Mouse (Mus musculus) kidney, embryonic 14.5 days (tissue): ENCODE results near the gene Myo5c. TPM values are rescaled to one million over a fixed set of nuclear protein-coding genes. Genes with fewer than 3 reads are reported as not detected.
"Not testable (repeated sequence)": the region's sequence is repeated elsewhere in the genome, so short reads cannot be mapped to it uniquely, and the experiment has no call there.

ENCODE experiments used
- ATAC-seq: fragments of 200-750 bp; cut with Nextera tagmentation; 2 replicates; pipeline ENCODE4 v1.8.0; 2017; ENCODE audit warnings: moderate number of reproducible peaks, mild to moderate bottlenecking, moderate TSS enrichment, moderate library complexity; ENCODE audit not compliant: low FRiP score, low TSS enrichment
- H3K27ac ChIP-seq: fragments of 300-500 bp; sonication (generic); 2 replicates; pipeline ENCODE4 v1.5.1; 2014; ENCODE audit warnings: low read depth, mild to moderate bottlenecking, low read length, moderate library complexity, mixed read lengths
- H3K27me3 ChIP-seq: fragments of 300-500 bp; sonication (generic); 2 replicates; pipeline ENCODE4 v1.6.1; 2014; ENCODE audit warnings: mild to moderate bottlenecking, low read length; ENCODE audit not compliant: control insufficient read depth, insufficient read depth
- H3K36me3 ChIP-seq: fragments of 300-500 bp; sonication (generic); 2 replicates; pipeline ENCODE4 v1.6.1; 2014; ENCODE audit warnings: low read length, mixed read lengths; ENCODE audit not compliant: control insufficient read depth, insufficient read depth
- H3K4me1 ChIP-seq: fragments of 300-500 bp; sonication (generic); 2 replicates; pipeline ENCODE4 v1.6.1; 2014; ENCODE audit warnings: low read length, mixed read lengths; ENCODE audit not compliant: control insufficient read depth, insufficient read depth
- H3K4me2 ChIP-seq: fragments of 300-500 bp; sonication (generic); replicated peaks from 2 replicates; pipeline ENCODE4 v1.6.1; 2014; ENCODE audit warnings: low read depth, mild to moderate bottlenecking, low read length
- H3K4me3 ChIP-seq: fragments of 300-500 bp; sonication (generic); 2 replicates; pipeline ENCODE4 v1.5.1; 2014; ENCODE audit warnings: mild to moderate bottlenecking, low read length
- H3K9ac ChIP-seq: fragments of 300-500 bp; sonication (generic); 2 replicates; pipeline ENCODE4 v1.6.1; 2014; ENCODE audit warnings: low read depth, mild to moderate bottlenecking, low read length, moderate library complexity
- H3K9me3 ChIP-seq: fragments of 300-500 bp; sonication (generic); 2 replicates; pipeline ENCODE4 v1.6.1; 2016; ENCODE audit warnings: low read length; ENCODE audit not compliant: control insufficient read depth
- WGBS: fragments of 180-500 bp; shearing (Covaris S2); extraction: QIAGEN DNeasy Blood & Tissue Kit; methylation state at CpG from one replicate; pipeline ENCODE4 v1.1.7; 2014; 5-methylcytosine and 5-hydroxymethylcytosine counted together
- polyA plus RNA-seq: library from polyadenylated mRNA; unstranded; fragments of >200 nt; fragmentation: Nextera tagmentation; extraction: Ambion mirVana; gene quantifications from 2 replicates; pipeline ENCODE4 v1.2.1, GENCODE M21; 2014

Gene Myo5c
- polyA plus RNA-seq, 1 experiment from 2014 or later = 3.9 TPM

- no peak overlapping the region for H3K4me2 ChIP-seq
- H3K36me3 ChIP-seq = no peaks in the 10 kb centered on the region
- H3K27ac ChIP-seq = no peak overlapping the region
- WGBS = 90% methylated on average over 3 of the region's 3 CpGs
- H3K4me1 ChIP-seq = no peaks in the 10 kb centered on the region
- no peak for ATAC-seq
- H3K9me3 ChIP-seq = no peaks in the 10 kb centered on the region
- H3K4me3 ChIP-seq = no peak overlapping the region
- H3K9ac ChIP-seq = no peak overlapping the region
- no peaks in the 10 kb centered on the region for H3K27me3 ChIP-seq
Measured at GRCm38 (mm10) chr9:75238179-75238578, 6.4 kb downstream of the Myo5c start.

GRCm38 (mm10) chr9:75243052-75243451 is 11.2 kb downstream of the Myo5c start:
- H3K4me3 ChIP-seq = no peak overlapping the region
- no peaks in the 10 kb centered on the region for H3K36me3 ChIP-seq
- no peak overlapping the region for H3K4me2 ChIP-seq
- H3K27ac ChIP-seq = no peak overlapping the region
- no peaks in the 10 kb centered on the region for H3K9me3 ChIP-seq
- no peak for ATAC-seq
- no peaks in the 10 kb centered on the region for H3K4me1 ChIP-seq
- H3K27me3 ChIP-seq = no peaks in the 10 kb centered on the region
- WGBS = 66% methylated on average over 6 of the region's 6 CpGs
- no peak overlapping the region for H3K9ac ChIP-seq

DNA sequence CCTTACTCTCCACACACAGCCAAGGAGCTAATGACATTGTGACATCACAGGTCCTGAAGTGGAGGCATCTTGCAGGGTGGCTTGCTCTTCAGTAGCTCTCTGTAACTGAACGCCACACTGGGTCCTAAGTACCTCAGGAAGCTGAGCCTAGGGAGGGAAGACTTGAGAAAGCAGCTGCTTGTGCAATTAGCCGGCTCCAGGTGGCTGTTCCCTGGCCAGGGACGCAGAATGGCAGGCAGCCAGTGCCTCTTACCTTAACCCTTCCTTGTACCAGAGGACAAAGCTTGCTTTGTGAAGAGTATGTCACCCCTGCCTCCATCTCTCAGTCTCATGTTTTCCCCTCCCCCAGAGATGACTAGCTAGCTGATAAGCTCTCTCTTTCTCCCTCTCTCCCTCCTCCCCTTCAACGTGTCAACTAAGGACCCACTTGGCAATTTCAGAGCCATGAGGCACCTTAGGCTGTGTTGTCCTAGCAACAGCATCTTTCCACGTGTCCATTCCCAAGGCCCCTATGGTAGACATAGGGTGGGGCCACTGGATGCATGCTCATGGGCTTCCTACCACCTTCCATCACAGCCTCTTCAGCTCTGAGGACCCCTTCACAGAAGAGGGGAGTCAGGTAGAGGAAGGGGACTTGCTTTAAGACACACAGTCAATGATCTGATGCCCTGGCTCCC is 12.0 kb downstream of the Myo5c start:
- Histone ChIP-seq H3K4me2 (no peak overlapping the region), H3K27ac (no peak overlapping the region)
- ATAC-seq = peak; percentile 45; the same call in 1 of the 2 replicates

DNA sequence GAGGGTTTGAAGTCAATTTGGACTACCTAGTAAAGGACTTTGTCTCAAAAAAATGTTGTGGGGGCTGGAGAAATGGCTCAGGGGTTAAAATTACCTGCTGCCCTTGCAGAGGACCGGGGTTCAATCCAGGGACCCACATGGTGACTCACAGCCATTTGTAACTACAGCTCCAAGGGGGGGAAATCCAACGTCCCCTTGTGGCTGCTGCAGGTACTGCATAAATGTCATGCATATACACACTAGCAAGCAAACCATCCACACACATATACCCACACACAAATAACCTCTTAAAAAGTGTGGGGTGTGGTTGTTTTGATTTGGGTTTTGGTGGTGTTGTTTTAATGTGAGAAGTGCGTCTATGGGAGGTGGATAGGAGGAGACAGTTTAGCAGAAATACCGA is 12.7 kb downstream of the Myo5c start:
- H3K27me3 ChIP-seq = no peaks in the 10 kb centered on the region
- ATAC-seq = no peak
- H3K27ac ChIP-seq = no peak overlapping the region
- H3K9me3 ChIP-seq = no peaks in the 10 kb centered on the region
- H3K4me1 ChIP-seq = no peaks in the 10 kb centered on the region
- H3K4me2 ChIP-seq = no peak overlapping the region
- no peak overlapping the region for H3K4me3 ChIP-seq
- WGBS = 74% methylated on average over 4 of the region's 4 CpGs
- no peaks in the 10 kb centered on the region for H3K36me3 ChIP-seq
- no peak overlapping the region for H3K9ac ChIP-seq

More for the DNA sequence above, 12.0 kb downstream of the Myo5c start:
- 19% methylated on average over 5 of the region's 5 CpGs for WGBS
- H3K27me3 ChIP-seq = no peaks in the 10 kb centered on the region
- H3K36me3 ChIP-seq = no peaks in the 10 kb centered on the region
- no peaks in the 10 kb centered on the region for H3K4me1 ChIP-seq
- H3K4me3 ChIP-seq = no peak overlapping the region
- H3K9ac ChIP-seq = no peak overlapping the region
- H3K9me3 ChIP-seq = no peaks in the 10 kb centered on the region

DNA sequence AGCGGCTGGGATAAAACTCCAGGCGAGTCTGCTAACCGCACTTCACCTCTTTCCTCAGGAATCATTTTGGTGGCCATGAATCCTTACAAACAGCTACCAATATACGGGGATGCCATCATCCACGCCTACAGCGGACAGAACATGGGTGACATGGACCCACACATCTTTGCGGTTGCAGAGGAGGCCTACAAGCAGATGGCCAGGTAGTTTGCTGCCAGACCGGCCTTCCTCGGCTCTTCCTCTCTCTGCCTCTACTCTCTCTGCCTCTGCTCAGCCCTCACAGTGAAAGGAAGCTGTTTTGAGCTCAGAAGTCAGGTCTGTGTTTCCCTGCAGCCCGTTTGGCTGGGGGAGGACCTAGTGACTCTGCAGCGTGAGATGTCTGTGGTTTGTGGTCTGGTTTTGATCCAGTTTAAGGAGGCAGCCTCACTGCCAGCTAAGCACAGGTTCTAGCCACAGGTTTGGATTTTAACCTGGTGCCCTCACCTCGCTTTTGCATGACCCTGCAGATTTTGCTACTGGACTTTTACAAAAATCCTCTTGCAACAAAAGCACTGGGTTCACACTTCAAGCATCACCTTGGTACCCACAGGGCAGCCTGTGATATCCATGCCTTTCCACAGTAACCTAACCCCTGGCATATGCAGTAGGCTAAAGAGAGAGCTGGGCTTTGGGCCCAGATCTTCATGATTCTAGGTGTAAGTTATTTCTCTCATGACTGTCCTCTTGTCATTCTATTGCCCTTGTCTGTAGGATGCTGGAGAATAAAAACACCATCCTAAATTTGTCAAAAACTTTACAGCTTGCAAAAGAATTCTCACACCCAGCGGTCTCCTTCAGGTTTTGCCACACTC is 14.5 kb downstream of the Myo5c start:
- no peak overlapping the region for H3K9ac ChIP-seq
- no peak for ATAC-seq
- no peaks in the 10 kb centered on the region for H3K4me1 ChIP-seq
- no peak overlapping the region for H3K4me3 ChIP-seq
- 83% methylated on average over 13 of the region's 13 CpGs for WGBS
- no peak overlapping the region for H3K27ac ChIP-seq
- H3K4me2 ChIP-seq = no peak overlapping the region
- no peaks in the 10 kb centered on the region for H3K9me3 ChIP-seq
- no peaks in the 10 kb centered on the region for H3K27me3 ChIP-seq
- no peaks in the 10 kb centered on the region for H3K36me3 ChIP-seq

DNA sequence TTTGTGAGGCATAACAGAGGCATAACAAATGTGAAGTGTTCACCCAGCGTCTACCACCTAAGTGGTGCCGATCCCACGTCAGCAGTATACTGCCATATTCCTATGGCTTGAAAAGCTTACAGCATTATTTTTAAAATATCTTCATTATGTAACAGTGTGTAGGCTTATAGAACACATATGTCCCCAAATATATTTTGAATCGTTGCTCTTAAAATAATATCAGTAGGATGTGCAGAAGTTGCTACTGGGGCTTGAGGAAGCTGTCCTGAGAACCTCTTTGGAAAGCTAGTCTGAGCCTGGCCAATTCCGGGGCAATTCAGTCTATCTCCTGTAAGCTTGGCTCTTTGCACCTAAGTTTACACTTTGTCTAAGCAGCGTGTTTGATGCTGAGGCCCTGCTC is 16.1 kb downstream of the Myo5c start:
- Histone ChIP-seq H3K27me3 (no peaks in the 10 kb centered on the region), H3K4me1 (no peaks in the 10 kb centered on the region), H3K36me3 (no peaks in the 10 kb centered on the region), H3K27ac (no peak overlapping the region), H3K4me2 (no peak overlapping the region), H3K4me3 (no peak overlapping the region), H3K9ac (no peak overlapping the region), H3K9me3 (no peaks in the 10 kb centered on the region)
- WGBS = 85% methylated on average over 6 of the region's 6 CpGs
- no peak for ATAC-seq

DNA sequence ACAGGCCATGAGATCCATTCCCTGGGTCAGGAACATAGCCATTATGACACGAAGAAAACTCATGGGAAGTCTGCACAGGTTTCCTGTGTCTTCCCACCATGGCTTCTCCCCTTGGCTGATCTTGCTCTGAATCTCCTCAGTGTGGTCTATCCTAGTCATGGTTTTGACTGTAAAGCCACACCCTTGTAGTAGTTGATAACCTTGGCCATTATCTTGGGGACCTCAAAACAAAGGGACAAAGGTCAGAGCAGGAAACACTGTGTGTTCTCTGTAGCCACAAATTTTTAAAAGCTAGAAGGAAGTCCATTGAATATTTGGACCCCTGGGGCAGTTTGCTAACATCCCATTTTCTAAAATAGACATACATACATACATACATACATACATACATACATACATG is 16.5 kb downstream of the Myo5c start:
- H3K4me2 ChIP-seq = no peak overlapping the region
- no peak overlapping the region for H3K9ac ChIP-seq
- WGBS = 72% methylated on average over 1 of the region's 1 CpGs
- no peak overlapping the region for H3K4me3 ChIP-seq
- no peaks in the 10 kb centered on the region for H3K4me1 ChIP-seq
- H3K27me3 ChIP-seq = no peaks in the 10 kb centered on the region
- ATAC-seq = no peak
- H3K9me3 ChIP-seq = no peaks in the 10 kb centered on the region
- H3K36me3 ChIP-seq = no peaks in the 10 kb centered on the region
- H3K27ac ChIP-seq = no peak overlapping the region

GRCm38 (mm10) chr9:75248874-75249273 is 17.1 kb downstream of the Myo5c start:
- Histone ChIP-seq H3K4me2 (no peak overlapping the region), H3K4me1 (peaks cover 4% of the 10 kb centered on the region; the same call in 1 of the 2 replicates), H3K4me3 (no peak overlapping the region), H3K9me3 (no peaks in the 10 kb centered on the region), H3K27me3 (no peaks in the 10 kb centered on the region), H3K9ac (no peak overlapping the region), H3K36me3 (no peaks in the 10 kb centered on the region), H3K27ac (no peak overlapping the region)
- ATAC-seq = no peak

- H3K9ac ChIP-seq, ATAC-seq, H3K9me3 ChIP-seq, H3K4me2 ChIP-seq, H3K4me3 ChIP-seq, H3K27ac ChIP-seq, H3K36me3 ChIP-seq, H3K27me3 ChIP-seq: not testable (repeated sequence)
- 71% methylated on average over 6 of the region's 6 CpGs for WGBS
- H3K4me1 ChIP-seq = peaks cover 23% of the 10 kb centered on the region
Measured at GRCm38 (mm10) chr9:75253158-75253557, 21.3 kb downstream of the Myo5c start.
